Mouse (Mus musculus) skeletal muscle tissue, postnatal 0 days (tissue): ENCODE results near the gene Spaca6. TPM values are rescaled to one million over a fixed set of nuclear protein-coding genes. Genes with fewer than 3 reads are reported as not detected.

Experiments used
- microRNA counts: library from miRNA; unstranded; fragments of <30 nt; microRNA quantifications from one replicate; lab custom pipeline; 2015
- microRNA-seq, 2 experiments: library from miRNA; unstranded; fragments of <30 nt; microRNA quantifications; one replicate each; pipeline ENCODE4; 2016
- polyA plus RNA-seq: library from polyadenylated mRNA; unstranded; fragments of >200 nt; fragmentation: Nextera tagmentation; extraction: Ambion mirVana; gene quantifications from 2 replicates; pipeline ENCODE4 v1.2.1, GENCODE M21; 2015

The Spaca6 gene
- 7.7 and 10.5 TPM in 2 replicates for polyA plus RNA-seq

GRCm38 (mm10) chr17:17826751-17827657 lies at the start of gene Spaca6:
Gene Spaca6 (plus strand): TSS chr17:17827158.

GRCm38 (mm10) chr17:17855064-17855838 lies 28.3 kb downstream of the Spaca6 start, which contains the start of gene Has1:
Gene Has1 (minus strand): TSS chr17:17855205.

GRCm38 (mm10) chr17:17883840-17884239 lies 56.9 kb downstream of the Spaca6 start, which contains the start of gene Fpr1:
Gene Fpr1 (minus strand): TSS chr17:17883940.

GRCm38 (mm10) chr17:17887774-17888248 lies 60.9 kb downstream of the Spaca6 start, which contains the start of the genes Fpr2 and Fpr3:
Gene Fpr2 (plus strand): TSS chr17:17887824.
Gene Fpr3 (plus strand): TSS chr17:17887852.

MicroRNAs within 50 kb of the gene (microRNA counts, 519-probe panel; counts per million panel counts)
- 6,226 counts per million, percentile 93 among the panel's probes with 10 or more counts for microRNA mmu-let-7e (lab: Ali Mortazavi, UCI)
- microRNA mmu-miR-125a-3p (lab: Ali Mortazavi, UCI) = 2,197 counts per million, percentile 66 among the panel's probes with 10 or more counts
- 6,806 counts per million, percentile 95 among the panel's probes with 10 or more counts for microRNA mmu-miR-125a-5p (lab: Ali Mortazavi, UCI)
- 5,283 counts per million, percentile 88 among the panel's probes with 10 or more counts for microRNA mmu-miR-99b (lab: Ali Mortazavi, UCI)

Small RNA genes within 50 kb of the gene (microRNA-seq; reads per million reads assigned to microRNA genes)
- gene Gm25927 (0 reads per million in 2 experiments), gene Mir125a (1,331 to 2,866 reads per million in 2 experiments), gene Mir99b (5,519 to 6,398 reads per million in 2 experiments), gene Mirlet7e (0 reads per million in 2 experiments)

Other genes starting within 250 kb of the Spaca6 start
- 8.3 and 9.9 TPM in 2 replicates for gene Lnpep, start 202.1 kb upstream of the Spaca6 start, polyA plus RNA-seq
- not detected in 2 replicates for gene Vmn2r90, start 123.4 kb upstream of the Spaca6 start, polyA plus RNA-seq
- 0.62 TPM in 2 replicates for gene Has1, start 28.0 kb downstream of the Spaca6 start, polyA plus RNA-seq
- 0.54 and 0.73 TPM in 2 replicates for gene Fpr1, start 56.8 kb downstream of the Spaca6 start, polyA plus RNA-seq
- gene Fpr2, start 60.7 kb downstream of the Spaca6 start, polyA plus RNA-seq = 0.42 and 0.62 TPM in 2 replicates
- gene Fpr3, start 60.7 kb downstream of the Spaca6 start, polyA plus RNA-seq = not detected in 2 replicates
- not detected in 2 replicates for gene Fpr-rs4, start 194.6 kb downstream of the Spaca6 start, polyA plus RNA-seq
- gene Vmn2r124, start 222.3 kb downstream of the Spaca6 start, polyA plus RNA-seq = not detected in 2 replicates